Mouse (Mus musculus) liver, embryonic 16.5 days (tissue): ENCODE results near the gene Megf8. TPM values are rescaled to one million over a fixed set of nuclear protein-coding genes. Genes with fewer than 3 reads are reported as not detected.

ENCODE experiments used
- ATAC-seq: fragments of 200-750 bp; cut with Nextera tagmentation; 2 replicates; pipeline ENCODE4 v1.8.0; 2017; ENCODE audit warnings: low read depth, mild to moderate bottlenecking, moderate number of reproducible peaks, moderate library complexity
- H3K27ac ChIP-seq: fragments of 300-500 bp; sonication (generic); 2 replicates; pipeline ENCODE4 v1.5.1; 2014; ENCODE audit warnings: mild to moderate bottlenecking, low read length
- H3K27me3 ChIP-seq: fragments of 300-500 bp; sonication (generic); 2 replicates; pipeline ENCODE4 v1.6.1; 2014; ENCODE audit warnings: low read depth, low read length, mixed read lengths; ENCODE audit not compliant: control insufficient read depth, insufficient read depth
- H3K36me3 ChIP-seq: fragments of 300-500 bp; sonication (generic); 2 replicates; pipeline ENCODE4 v1.6.1; 2014; ENCODE audit warnings: mild to moderate bottlenecking; ENCODE audit not compliant: control insufficient read depth, insufficient read depth
- H3K4me1 ChIP-seq: fragments of 300-500 bp; sonication (generic); 2 replicates; pipeline ENCODE4 v1.6.1; 2014; ENCODE audit warnings: low read depth, low read length, mixed read lengths; ENCODE audit not compliant: control insufficient read depth
- H3K4me2 ChIP-seq: fragments of 300-500 bp; sonication (generic); 2 replicates; pipeline ENCODE4 v1.6.1; 2014; ENCODE audit warnings: low read depth, low read length, mixed read lengths
- H3K4me3 ChIP-seq: fragments of 300-500 bp; sonication (generic); 2 replicates; pipeline ENCODE4 v1.5.1; 2014; ENCODE audit warnings: low read depth, mild to moderate bottlenecking, low read length
- H3K9ac ChIP-seq: fragments of 300-500 bp; sonication (generic); 2 replicates; pipeline ENCODE4 v1.6.1; 2014; ENCODE audit warnings: low read depth, low read length
- H3K9me3 ChIP-seq: fragments of 300-500 bp; sonication (generic); replicated peaks from 2 replicates; pipeline ENCODE4 v1.6.1; 2016; ENCODE audit warnings: low read length; ENCODE audit not compliant: control insufficient read depth
- WGBS: fragments of 180-500 bp; shearing (Covaris S2); extraction: QIAGEN DNeasy Blood & Tissue Kit; methylation state at CpG from one replicate; pipeline ENCODE4 v1.1.7; 2014; ENCODE audit not compliant: insufficient replicate concordance; 5-methylcytosine and 5-hydroxymethylcytosine counted together
- polyA plus RNA-seq: library from polyadenylated mRNA; unstranded; fragments of >200 nt; fragmentation: Nextera tagmentation; extraction: Ambion mirVana; gene quantifications from 2 replicates; pipeline ENCODE4 v1.2.1, GENCODE M21; 2015

The Megf8 gene
- polyA plus RNA-seq, 1 experiment from 2014 or later = 0.90 TPM

GRCm38 (mm10) chr7:25278341-25279075 is 38.5 kb upstream of the Megf8 start:
- Histone ChIP-seq H3K9ac (peak overlapping the region; percentile 78), H3K27ac (peak overlapping the region; percentile 95), H3K4me1 (peaks cover 83% of the 10 kb centered on the region), H3K36me3 (no peaks in the 10 kb centered on the region), H3K9me3 (no peaks in the 10 kb centered on the region), H3K27me3 (no peaks in the 10 kb centered on the region), H3K4me2 (peak overlapping the region; percentile 99), H3K4me3 (peak overlapping the region; percentile 72)
- peak; percentile 58 for ATAC-seq
- 0% methylated on average over 50 of the region's 60 CpGs for WGBS

DNA sequence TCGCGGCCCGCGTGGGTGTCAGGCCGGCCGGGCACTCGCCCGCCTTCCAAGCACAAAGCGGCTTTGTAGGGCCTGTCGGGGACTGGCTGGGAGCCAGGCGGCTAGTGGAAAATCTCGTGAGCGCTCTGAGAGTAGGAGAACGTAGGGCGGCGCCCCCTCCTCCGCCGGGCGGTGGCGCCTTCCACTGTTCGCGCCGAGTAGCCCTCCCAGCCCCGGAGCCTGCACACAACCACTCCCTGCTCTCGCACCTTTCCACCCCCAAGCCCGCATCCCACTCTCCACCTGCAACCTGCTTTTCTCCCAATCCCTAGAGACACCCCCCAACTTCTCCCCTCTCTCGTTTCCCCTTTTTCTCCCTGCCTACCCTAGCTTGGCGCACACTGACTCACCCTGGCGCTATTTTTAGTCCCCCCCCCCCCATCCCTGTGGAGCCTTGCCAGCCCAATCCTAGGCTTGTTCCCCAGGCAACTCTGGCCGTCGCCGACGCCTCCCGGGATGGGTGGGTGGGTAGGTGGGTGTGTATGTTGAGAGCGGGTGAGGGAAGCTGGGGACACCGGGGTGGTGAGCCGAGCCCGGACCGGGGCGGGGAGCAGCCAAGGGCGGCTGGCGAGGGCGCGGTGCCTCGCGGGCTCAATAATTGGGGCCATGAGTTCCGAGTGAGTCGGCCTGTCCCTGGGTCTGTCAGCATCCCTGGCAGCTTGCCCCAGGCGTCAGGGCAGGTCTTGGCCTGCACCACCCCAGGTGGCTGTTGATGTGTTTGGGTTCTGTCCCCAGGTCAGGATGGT is 37.7 kb upstream of the Megf8 start:
- H3K27me3 ChIP-seq = no peaks in the 10 kb centered on the region
- peaks cover 83% of the 10 kb centered on the region for H3K4me1 ChIP-seq
- peak overlapping the region; percentile 72 for H3K4me3 ChIP-seq
- WGBS = under 1% methylated on average over 46 of the region's 49 CpGs
- ATAC-seq = peak; percentile 25
- H3K4me2 ChIP-seq = peak overlapping the region; percentile 99
- peak overlapping the region; percentile 95 for H3K27ac ChIP-seq
- no peaks in the 10 kb centered on the region for H3K9me3 ChIP-seq
- no peaks in the 10 kb centered on the region for H3K36me3 ChIP-seq
- H3K9ac ChIP-seq = peak overlapping the region; percentile 78

GRCm38 (mm10) chr7:25279861-25280791 is 36.8 kb upstream of the Megf8 start:
- Histone ChIP-seq H3K27me3 (no peaks in the 10 kb centered on the region), H3K27ac (peak overlapping the region; percentile 95), H3K9me3 (no peaks in the 10 kb centered on the region), H3K4me3 (peak overlapping the region; percentile 72), H3K4me2 (peak overlapping the region; percentile 99), H3K4me1 (peaks cover 76% of the 10 kb centered on the region), H3K36me3 (peaks cover 1% of the 10 kb centered on the region; the same call in 1 of the 2 replicates), H3K9ac (peak overlapping the region; percentile 78)
- WGBS = 0% methylated on average over 6 of the region's 6 CpGs
- ATAC-seq = no peak

DNA sequence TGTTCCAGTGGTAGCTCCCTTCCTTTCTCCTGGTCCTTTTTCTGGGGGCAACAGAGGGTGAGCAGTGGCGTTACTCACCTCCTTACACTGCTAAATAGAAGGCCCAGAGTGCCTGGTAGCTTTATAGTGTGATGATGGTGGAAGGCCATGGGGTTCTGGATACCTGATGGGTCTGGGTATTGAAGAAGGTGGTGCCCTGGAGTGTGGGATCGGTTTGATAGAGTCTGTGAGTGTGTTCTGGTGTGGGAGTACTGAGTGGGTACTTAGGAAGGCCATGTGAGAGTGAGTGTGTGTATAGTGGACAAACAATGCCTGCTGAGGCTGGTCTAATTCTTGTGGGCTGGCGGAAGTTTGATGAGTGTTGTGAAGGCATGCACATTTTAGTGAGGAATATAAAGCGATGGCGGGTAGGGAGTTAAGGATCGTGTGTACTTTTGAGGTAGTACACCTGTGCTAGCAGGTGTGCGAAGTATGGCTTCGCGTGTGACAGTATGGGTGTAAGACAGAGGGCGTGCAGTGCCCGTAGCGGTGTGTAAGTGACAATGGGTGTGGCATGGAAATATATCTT is 35.7 kb upstream of the Megf8 start:
- H3K9me3 ChIP-seq = no peaks in the 10 kb centered on the region
- WGBS = 18% methylated on average over 12 of the region's 12 CpGs
- peaks cover 12% of the 10 kb centered on the region for H3K36me3 ChIP-seq
- peaks cover 65% of the 10 kb centered on the region for H3K4me1 ChIP-seq
- H3K27me3 ChIP-seq = no peaks in the 10 kb centered on the region
- peak overlapping the region; percentile 78 for H3K9ac ChIP-seq
- ATAC-seq = peak; percentile 28
- peak overlapping the region; percentile 93 for H3K4me2 ChIP-seq
- peak overlapping the region; percentile 95 for H3K27ac ChIP-seq
- peak overlapping the region; percentile 60 for H3K4me3 ChIP-seq

GRCm38 (mm10) chr7:25281734-25282601 is 35.0 kb upstream of the Megf8 start:
- Histone ChIP-seq H3K4me1 (peaks cover 59% of the 10 kb centered on the region), H3K4me3 (peak overlapping the region; percentile 82), H3K9me3 (no peaks in the 10 kb centered on the region), H3K9ac (peak overlapping the region; percentile 85), H3K4me2 (peak overlapping the region; percentile 98), H3K27me3 (no peaks in the 10 kb centered on the region), H3K36me3 (peaks cover 20% of the 10 kb centered on the region), H3K27ac (peak overlapping the region; percentile 95)
- peak; percentile 83 for ATAC-seq
- under 1% methylated on average over 53 of the region's 108 CpGs for WGBS

DNA sequence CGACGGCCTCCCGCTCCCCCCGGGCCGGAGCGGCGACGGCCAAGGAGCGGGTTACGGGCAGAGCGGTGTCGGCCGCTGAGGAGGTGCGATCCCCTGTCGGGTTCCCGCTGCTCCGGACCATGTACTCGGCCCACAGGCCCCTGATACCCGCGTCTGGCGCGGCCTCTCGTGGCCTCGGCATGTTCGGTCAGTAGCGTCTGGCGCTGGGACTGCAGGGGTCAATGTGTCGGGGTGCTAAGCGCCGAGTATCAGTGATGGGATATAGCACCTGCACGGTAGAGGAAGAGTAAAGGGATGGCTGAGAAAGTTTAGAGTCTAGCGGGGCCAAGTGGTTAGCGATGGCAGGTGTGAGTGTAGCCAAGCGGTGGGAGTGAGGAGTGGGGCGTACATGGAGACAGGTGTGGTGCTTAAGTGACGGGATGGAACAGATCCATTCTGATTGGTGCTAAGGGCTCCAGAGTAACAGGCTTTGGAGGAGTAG is 34.2 kb upstream of the Megf8 start:
- 1% methylated on average over 25 of the region's 36 CpGs for WGBS
- no peak for ATAC-seq
- Histone ChIP-seq H3K4me1 (peaks cover 51% of the 10 kb centered on the region), H3K27ac (peak overlapping the region; percentile 94), H3K4me2 (peak overlapping the region; percentile 98), H3K9ac (peak overlapping the region; percentile 85), H3K27me3 (no peaks in the 10 kb centered on the region), H3K4me3 (peak overlapping the region; percentile 82), H3K36me3 (peaks cover 28% of the 10 kb centered on the region), H3K9me3 (no peaks in the 10 kb centered on the region)

GRCm38 (mm10) chr7:25283637-25284036 is 33.3 kb upstream of the Megf8 start:
- peak overlapping the region; percentile 98 for H3K4me2 ChIP-seq
- ATAC-seq = no peak
- H3K4me3 ChIP-seq = peak overlapping the region; percentile 82
- peaks cover 43% of the 10 kb centered on the region for H3K4me1 ChIP-seq
- peak overlapping the region; percentile 85 for H3K9ac ChIP-seq
- H3K9me3 ChIP-seq = no peaks in the 10 kb centered on the region
- peak overlapping the region; percentile 66 for H3K27ac ChIP-seq
- H3K36me3 ChIP-seq = peaks cover 36% of the 10 kb centered on the region
- no peaks in the 10 kb centered on the region for H3K27me3 ChIP-seq
- 6% methylated on average over 5 of the region's 5 CpGs for WGBS
